Mouse (Mus musculus) neural tube, embryonic 14.5 days (tissue): ENCODE data around the gene Hoxd11. TPM values are rescaled to one million over a fixed set of nuclear protein-coding genes. Genes with fewer than 3 reads are reported as not detected.

Experiments used
- ATAC-seq: fragments of 200-750 bp; cut with Nextera tagmentation; 2 replicates; pipeline ENCODE4 v1.8.0; 2017; ENCODE audit warnings: low read depth, mild to moderate bottlenecking, moderate TSS enrichment, moderate library complexity
- H3K27ac ChIP-seq: fragments of 300-500 bp; sonication (generic); 2 replicates; pipeline ENCODE4 v1.5.1; 2014; ENCODE audit warnings: low read depth, mild to moderate bottlenecking, control low read depth, low read length, moderate library complexity, mixed read lengths
- H3K27me3 ChIP-seq: fragments of 300-500 bp; sonication (generic); 2 replicates; pipeline ENCODE4 v1.6.1; 2014; ENCODE audit warnings: low read length; ENCODE audit not compliant: control insufficient read depth, insufficient read depth
- H3K36me3 ChIP-seq: fragments of 300-500 bp; sonication (generic); 2 replicates; pipeline ENCODE4 v1.6.1; 2014; ENCODE audit warnings: low read length, mixed read lengths; ENCODE audit not compliant: control insufficient read depth, insufficient read depth
- H3K4me1 ChIP-seq: fragments of 300-500 bp; sonication (generic); 2 replicates; pipeline ENCODE4 v1.6.1; 2014; ENCODE audit warnings: low read length; ENCODE audit not compliant: control insufficient read depth, insufficient read depth
- H3K4me2 ChIP-seq: fragments of 300-500 bp; sonication (generic); 2 replicates; pipeline ENCODE4 v1.6.1; 2014; ENCODE audit warnings: mild to moderate bottlenecking, low read depth, low read length, control low read depth
- H3K4me3 ChIP-seq: fragments of 300-500 bp; sonication (generic); 2 replicates; pipeline ENCODE4 v1.5.1; 2014; ENCODE audit warnings: low read depth, low read length, control low read depth, mixed read lengths
- H3K9ac ChIP-seq: fragments of 300-500 bp; sonication (generic); replicated peaks from 2 replicates; pipeline ENCODE4 v1.6.1; 2014; ENCODE audit warnings: low read depth, mild to moderate bottlenecking, control low read depth, low read length, mixed read lengths
- H3K9me3 ChIP-seq: fragments of 300-500 bp; sonication (generic); 2 replicates; pipeline ENCODE4 v1.6.1; 2016; ENCODE audit warnings: low read length; ENCODE audit not compliant: control insufficient read depth
- WGBS: fragments of 180-500 bp; shearing (Covaris S2); extraction: QIAGEN DNeasy Blood & Tissue Kit; methylation state at CpG from one replicate; pipeline ENCODE4 v1.1.7; 2014; 5-methylcytosine and 5-hydroxymethylcytosine counted together
- polyA plus RNA-seq: library from polyadenylated mRNA; unstranded; fragments of >200 nt; fragmentation: Nextera tagmentation; extraction: Ambion mirVana; gene quantifications from 2 replicates; pipeline ENCODE4 v1.2.1, GENCODE M21; 2014

Gene Hoxd11
- polyA plus RNA-seq, 1 experiment from 2014 or later: 0.09 TPM

DNA sequence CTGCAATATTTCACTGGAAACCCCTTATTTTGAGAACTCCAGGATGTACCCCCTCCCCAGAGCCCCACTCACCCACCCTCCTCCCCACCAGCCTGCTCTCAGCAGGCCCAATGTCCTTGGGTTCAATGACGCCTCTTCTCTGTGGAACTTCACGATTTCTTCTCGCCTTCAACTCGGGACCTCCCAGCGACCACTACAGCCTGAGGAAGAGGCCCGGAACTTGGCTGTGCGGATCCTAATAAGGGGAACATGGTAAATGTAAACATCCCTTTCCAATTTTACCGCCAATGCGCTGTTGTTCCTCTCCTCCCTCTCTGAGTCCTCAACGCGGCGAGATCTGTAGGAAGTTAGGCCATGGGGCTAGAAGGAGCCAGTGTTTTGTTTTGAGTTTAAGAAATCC is 4.7 kb downstream of the Hoxd11 start:
- Histone ChIP-seq H3K9ac (peak overlapping the region; percentile 66), H3K4me3 (peak overlapping the region; percentile 42), H3K4me2 (peak overlapping the region; percentile 41), H3K36me3 (no peaks in the 10 kb centered on the region), H3K9me3 (no peaks in the 10 kb centered on the region), H3K27ac (no peak overlapping the region), H3K27me3 (peaks cover 45% of the 10 kb centered on the region), H3K4me1 (0 out of 2 replicates have a peak, but pooled peaks cover 4% of the 10 kb centered on the region)
- 4% methylated on average over 12 of the region's 12 CpGs for WGBS
- ATAC-seq: no peak

DNA sequence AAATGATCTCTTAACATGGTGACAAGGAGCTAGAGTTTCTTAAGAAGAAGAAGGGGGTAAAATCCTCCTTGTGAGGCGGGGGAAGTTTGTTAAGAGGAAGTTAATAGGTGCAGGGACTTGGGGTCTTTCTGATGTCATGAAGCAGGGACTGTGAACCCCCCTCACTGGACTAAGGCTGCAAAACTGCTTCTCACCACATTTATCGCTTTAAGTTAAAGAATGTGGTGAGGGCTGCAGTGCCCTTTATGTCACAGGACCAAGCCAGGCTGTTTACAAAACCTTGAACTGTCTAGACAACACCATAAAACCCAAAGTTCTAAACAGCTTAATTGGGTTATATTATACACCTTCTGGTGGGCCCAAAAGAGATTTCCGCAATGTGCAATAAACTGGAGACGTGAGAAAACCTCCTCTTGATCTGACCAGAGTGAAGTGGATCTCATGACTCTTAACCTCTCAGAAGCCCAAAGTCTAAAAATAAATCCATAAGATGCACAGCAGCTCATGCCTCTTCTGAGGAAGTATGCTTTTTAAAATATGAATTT is 5.8 kb downstream of the Hoxd11 start:
- ATAC-seq: no peak
- WGBS: 10% methylated on average over 4 of the region's 4 CpGs

DNA sequence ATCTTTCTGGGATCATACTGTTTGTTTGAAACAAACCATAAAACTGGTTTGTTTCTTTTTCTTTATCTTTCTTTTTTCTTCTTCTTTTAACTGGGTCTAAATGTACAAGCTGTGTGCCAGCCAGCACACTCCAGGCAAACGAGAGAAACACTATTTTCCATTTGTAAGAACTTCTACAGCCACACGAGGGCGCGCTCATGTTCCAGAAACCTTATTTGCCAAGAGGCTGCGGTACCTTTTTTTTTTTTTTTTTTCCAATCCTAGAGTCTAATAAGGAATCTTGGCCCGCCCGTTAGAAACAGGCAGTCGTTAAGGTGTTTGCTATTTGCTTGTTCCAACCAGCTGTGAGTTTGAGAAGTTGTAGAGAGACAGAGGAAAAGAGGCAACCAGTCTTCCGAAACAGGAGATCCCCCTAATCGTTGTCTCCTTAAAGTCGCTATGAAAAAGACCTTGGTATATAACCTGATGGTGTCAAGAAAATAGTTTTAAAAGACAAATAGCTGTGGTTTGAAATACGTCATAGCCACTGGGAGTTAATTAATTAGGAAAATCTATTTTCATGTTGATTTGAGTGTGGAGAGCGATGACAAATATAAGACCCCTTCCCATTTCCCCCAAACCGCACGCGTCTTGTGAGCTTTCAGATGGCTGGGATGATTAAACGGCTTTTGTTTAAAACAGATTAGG is 7.1 kb downstream of the Hoxd11 start:
- ATAC-seq: no peak
- peak overlapping the region; percentile 58; the same call in 1 of the 2 replicates for H3K9ac ChIP-seq
- H3K4me3 ChIP-seq: peak overlapping the region; percentile 33
- H3K27ac ChIP-seq: peak overlapping the region; percentile 76; the same call in 1 of the 2 replicates
- no peaks in the 10 kb centered on the region for H3K36me3 ChIP-seq
- peak overlapping the region; percentile 44 for H3K4me2 ChIP-seq
- H3K4me1 ChIP-seq: peaks cover 4% of the 10 kb centered on the region; the same call in 1 of the 2 replicates
- 4% methylated on average over 17 of the region's 17 CpGs for WGBS
- no peaks in the 10 kb centered on the region for H3K9me3 ChIP-seq
- peaks cover 37% of the 10 kb centered on the region for H3K27me3 ChIP-seq

More for the DNA sequence above, 5.8 kb downstream of the Hoxd11 start:
- 0 out of 2 replicates have a peak, but pooled peaks cover 4% of the 10 kb centered on the region for H3K4me1 ChIP-seq
- no peaks in the 10 kb centered on the region for H3K9me3 ChIP-seq
- H3K36me3 ChIP-seq: no peaks in the 10 kb centered on the region
- H3K4me2 ChIP-seq: peak overlapping the region; percentile 41; the same call in 1 of the 2 replicates
- H3K9ac ChIP-seq: no peak overlapping the region
- no peak overlapping the region for H3K27ac ChIP-seq
- peaks cover 42% of the 10 kb centered on the region for H3K27me3 ChIP-seq
- H3K4me3 ChIP-seq: peak overlapping the region; percentile 42; the same call in 1 of the 2 replicates

DNA sequence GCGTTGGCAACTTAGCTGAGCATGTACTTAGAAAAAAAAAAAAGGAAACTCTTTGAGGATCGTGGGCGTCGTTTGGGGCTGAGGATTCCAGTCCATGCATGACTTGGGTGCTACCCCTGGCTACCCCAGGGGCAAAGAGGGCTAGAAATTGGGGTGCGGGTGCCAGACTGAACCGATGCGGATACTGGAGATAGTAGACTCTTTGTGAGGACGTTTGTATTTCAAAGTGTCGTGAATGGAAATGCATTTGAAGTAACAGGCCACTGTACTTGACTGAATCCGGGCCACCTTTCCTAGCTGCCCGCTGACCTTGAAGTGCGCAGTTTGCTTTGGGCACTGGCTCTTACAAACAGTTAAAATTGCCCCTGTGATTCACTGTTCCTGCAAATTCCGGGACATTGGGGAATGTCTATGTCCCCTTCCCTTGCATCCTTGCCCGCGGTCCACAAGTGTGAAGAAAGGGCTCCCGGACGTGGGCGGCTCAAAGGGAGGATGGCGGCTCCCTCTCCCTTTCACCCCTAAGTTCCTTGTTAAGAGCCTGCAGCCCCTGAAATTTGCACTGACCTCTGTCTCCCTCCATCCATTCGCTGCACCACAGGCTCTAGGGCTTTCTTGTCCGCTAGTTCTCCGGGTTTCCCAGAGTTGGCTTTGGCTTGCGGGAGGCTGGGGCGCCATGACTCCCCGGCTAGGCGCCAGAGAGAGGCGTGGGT is 7.8 kb downstream of the Hoxd11 start:
- no peak for ATAC-seq
- Histone ChIP-seq H3K27ac (peak overlapping the region; percentile 76), H3K36me3 (no peaks in the 10 kb centered on the region), H3K27me3 (peaks cover 35% of the 10 kb centered on the region), H3K9ac (peak overlapping the region; percentile 58), H3K4me3 (peak overlapping the region; percentile 33), H3K4me1 (peaks cover under 1% of the 10 kb centered on the region; the same call in 1 of the 2 replicates), H3K4me2 (peak overlapping the region; percentile 44), H3K9me3 (no peaks in the 10 kb centered on the region)
- WGBS: 1% methylated on average over 27 of the region's 27 CpGs

DNA sequence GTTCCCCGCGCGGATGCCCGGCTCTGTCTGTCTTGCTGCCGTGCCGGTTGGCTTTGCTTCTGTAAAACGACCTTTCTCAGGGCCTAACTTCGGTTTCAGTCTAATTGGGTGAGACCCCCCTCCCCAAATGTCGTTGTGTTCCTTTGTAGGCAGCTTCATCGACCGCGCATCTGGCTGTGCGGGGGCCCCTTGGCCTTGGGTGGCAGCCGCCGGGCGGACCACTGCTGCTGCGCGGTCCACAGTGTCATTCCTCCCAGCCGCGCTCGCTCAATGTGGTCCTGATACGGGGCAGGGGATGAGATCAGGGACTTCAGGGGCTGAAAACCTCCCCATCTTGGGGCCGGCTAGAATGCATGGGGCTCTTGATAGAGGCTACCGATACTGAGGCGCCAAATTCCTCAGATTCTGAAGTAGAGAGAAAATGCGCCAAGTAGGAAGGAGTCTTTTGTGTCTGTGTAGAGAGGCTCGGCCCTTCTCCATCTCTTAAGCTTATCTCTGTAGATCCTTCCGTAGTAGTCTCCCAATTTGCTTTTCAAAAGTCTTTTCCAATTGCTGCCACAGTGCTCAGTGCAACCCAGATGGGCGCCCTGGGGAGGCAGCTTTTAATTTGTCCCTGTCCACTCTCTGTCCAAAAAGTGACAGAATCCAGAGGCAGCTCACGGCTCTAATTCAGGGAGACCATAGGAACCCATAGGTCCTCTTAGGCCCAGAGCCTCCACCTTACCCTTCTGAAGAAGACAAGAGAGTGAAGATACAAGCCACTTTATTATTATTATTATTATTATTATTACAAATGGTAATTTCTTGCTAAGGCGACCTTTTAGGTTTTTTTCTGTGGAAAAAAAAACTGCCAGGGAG is 8.6 kb downstream of the Hoxd11 start:
- Histone ChIP-seq H3K4me3 (peak overlapping the region; percentile 33), H3K27me3 (peaks cover 31% of the 10 kb centered on the region), H3K36me3 (no peaks in the 10 kb centered on the region), H3K4me1 (no peaks in the 10 kb centered on the region; the same call in 1 of the 2 replicates), H3K4me2 (peak overlapping the region; percentile 44), H3K27ac (peak overlapping the region; percentile 76), H3K9ac (peak overlapping the region; percentile 58), H3K9me3 (no peaks in the 10 kb centered on the region)
- under 1% methylated on average over 31 of the region's 31 CpGs for WGBS
- ATAC-seq: no peak

DNA sequence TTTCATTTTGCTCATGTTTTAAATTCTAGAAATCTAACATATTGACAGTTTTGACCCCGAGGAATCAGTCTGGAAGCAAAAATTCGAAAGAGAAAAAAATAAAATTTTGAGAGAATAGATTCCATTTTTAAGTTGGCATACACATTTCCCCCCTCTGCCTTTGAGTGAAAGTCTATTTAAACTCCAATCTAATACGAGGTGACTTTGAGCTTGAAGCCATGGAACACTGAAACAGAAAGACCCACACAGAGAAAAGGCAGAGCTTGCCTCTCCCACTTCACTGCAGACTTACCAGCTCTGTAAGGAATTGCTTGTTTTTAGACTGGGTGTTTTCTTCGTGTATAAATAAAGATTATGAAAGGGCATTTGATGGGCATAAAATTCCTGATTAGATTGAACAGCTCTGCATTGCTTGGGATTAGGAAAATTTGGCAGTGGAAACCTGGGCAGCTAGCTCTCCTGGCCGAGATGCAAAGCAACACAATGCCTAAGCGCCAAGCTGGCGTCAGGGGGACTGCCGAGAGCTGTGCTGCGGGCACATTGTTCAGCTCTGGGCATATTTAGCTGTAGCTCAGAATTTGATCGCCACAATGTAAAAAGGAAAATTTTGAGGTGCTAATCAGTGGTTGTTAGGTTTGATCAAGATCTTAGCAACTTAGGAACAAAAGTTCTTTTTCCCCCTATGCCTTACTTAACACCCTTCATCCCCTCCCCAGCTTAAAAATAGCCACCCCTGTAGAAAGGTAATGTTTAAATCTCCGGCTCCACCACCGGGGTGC is 9.6 kb downstream of the Hoxd11 start:
- 0 out of 2 replicates have a peak, but pooled peaks have one; percentile 26 for ATAC-seq
- H3K4me3 ChIP-seq: peak overlapping the region; percentile 33; the same call in 1 of the 2 replicates
- peak overlapping the region; percentile 58; the same call in 1 of the 2 replicates for H3K9ac ChIP-seq
- H3K36me3 ChIP-seq: no peaks in the 10 kb centered on the region
- H3K9me3 ChIP-seq: no peaks in the 10 kb centered on the region
- H3K4me1 ChIP-seq: no peaks in the 10 kb centered on the region; the same call in 1 of the 2 replicates
- peak overlapping the region; percentile 44 for H3K4me2 ChIP-seq
- 3% methylated on average over 12 of the region's 12 CpGs for WGBS
- peaks cover 25% of the 10 kb centered on the region for H3K27me3 ChIP-seq
- H3K27ac ChIP-seq: peak overlapping the region; percentile 83

DNA sequence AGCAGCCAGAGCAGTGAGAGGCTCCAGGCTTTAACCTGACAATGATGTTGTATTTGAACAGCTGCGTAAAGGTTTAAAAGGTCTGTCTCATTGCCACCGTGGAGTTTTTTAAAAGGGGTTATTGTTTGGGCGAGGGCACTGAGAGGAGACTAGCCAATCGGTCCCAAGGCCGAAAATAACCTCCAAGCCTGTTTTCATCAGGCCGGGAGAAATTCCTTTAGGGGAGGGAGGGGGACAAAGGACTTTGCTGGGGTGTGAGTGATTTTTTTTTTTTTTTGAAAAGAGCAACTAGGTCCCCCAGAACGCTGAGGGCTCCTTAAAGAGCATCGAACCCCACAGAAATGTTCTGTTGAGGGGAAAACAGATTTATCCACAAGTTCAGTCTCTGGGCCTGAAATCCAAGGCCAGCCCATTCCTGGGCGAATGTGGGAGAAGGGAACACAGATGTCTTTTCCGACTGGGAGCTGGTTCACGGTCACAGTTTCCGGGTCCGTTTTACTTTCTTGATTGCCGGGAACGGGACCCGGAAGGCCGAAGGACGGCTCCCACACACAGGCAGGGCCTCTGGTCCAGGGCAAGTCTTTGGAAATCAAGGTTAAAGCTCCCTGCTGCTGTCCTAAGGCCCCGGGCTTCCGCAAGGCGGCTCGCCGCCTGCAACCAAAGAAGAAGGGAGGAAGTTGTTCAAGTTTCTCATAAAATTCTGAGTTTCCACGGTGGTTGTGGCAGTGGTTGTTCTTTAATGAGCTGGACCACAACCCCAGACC is 10.4 kb downstream of the Hoxd11 start:
- peak overlapping the region; percentile 33 for H3K4me3 ChIP-seq
- peak overlapping the region; percentile 44 for H3K4me2 ChIP-seq
- WGBS: under 1% methylated on average over 24 of the region's 24 CpGs
- H3K27me3 ChIP-seq: peaks cover 19% of the 10 kb centered on the region
- H3K36me3 ChIP-seq: no peaks in the 10 kb centered on the region
- no peaks in the 10 kb centered on the region for H3K9me3 ChIP-seq
- peak overlapping the region; percentile 56 for H3K9ac ChIP-seq
- ATAC-seq: 0 out of 2 replicates have a peak, but pooled peaks have one; percentile 6
- no peaks in the 10 kb centered on the region; the same call in 1 of the 2 replicates for H3K4me1 ChIP-seq
- H3K27ac ChIP-seq: peak overlapping the region; percentile 83
